In the genomic region with DNA sequence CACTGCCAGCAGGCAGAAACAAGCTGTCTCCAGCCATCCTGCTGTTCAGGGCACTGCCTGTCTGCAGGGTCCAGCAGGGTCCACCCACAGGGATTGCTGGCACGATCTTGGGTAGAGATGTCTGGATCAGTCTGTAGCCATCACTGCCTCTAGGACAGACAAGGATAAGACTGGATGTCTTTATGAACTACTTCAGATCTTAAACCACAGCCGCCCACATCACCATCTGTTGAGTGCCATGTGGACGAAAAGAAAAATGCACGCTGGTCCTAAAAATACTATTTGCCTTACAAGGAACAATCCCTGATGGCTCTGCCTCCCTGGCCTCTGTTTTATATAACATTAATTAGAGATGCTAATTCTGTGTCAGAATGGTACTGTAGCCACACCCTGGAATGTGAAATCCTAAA, we compare ENCODE assay signal across 10 mouse cellular contexts.
DNase-seq lines count a peak whose midpoint lies in the region; ATAC-seq lines count a peak whose summit lies in the region.
"Had no signal": no experiment of that assay in that cellular context is flagged by ENCODE, and none has a peak within 500 bp of the region (broad histone marks: within the 10 kb centered on the region; RNA-seq: fewer than 3 reads in every experiment).

No protein-coding gene starts in this region.

- no peak overlapping the region for H3K4me2 ChIP-seq in midbrain, embryonic 11.5 days
- H3K4me2 ChIP-seq in hindbrain, embryonic 11.5 days (replicated peaks; ENCODE audit: low read depth, low read length), result no peak overlapping the region
- H3K4me2 ChIP-seq: heart, embryonic 15.5 days had no signal

- H3K9ac ChIP-seq in midbrain, embryonic 11.5 days (ENCODE audit: low read length), result no peak overlapping the region
- H3K9ac ChIP-seq in hindbrain, embryonic 11.5 days (ENCODE audit: low read depth, low read length), result no peak overlapping the region
- H3K9ac ChIP-seq: heart, embryonic 15.5 days had no signal

- ATAC-seq in midbrain, embryonic 11.5 days (ENCODE audit: low FRiP score), result no peak
- no peak for ATAC-seq in hindbrain, embryonic 11.5 days (ENCODE audit: low FRiP score)

- H3K9me3 ChIP-seq in midbrain, embryonic 11.5 days (ENCODE audit: control insufficient read depth, low read length), result no peaks in the 10 kb centered on the region
- no peaks in the 10 kb centered on the region for H3K9me3 ChIP-seq in hindbrain, embryonic 11.5 days (ENCODE audit: control insufficient read depth, low read length)
- H3K9me3 ChIP-seq: heart, embryonic 15.5 days had no signal

- H3K4me1 ChIP-seq in midbrain, embryonic 11.5 days (ENCODE audit: control insufficient read depth, insufficient read depth, low read length), result no peaks in the 10 kb centered on the region
- no peaks in the 10 kb centered on the region for H3K4me1 ChIP-seq in hindbrain, embryonic 11.5 days (replicated peaks; ENCODE audit: control insufficient read depth, insufficient read depth, low read length)
- H3K4me1 ChIP-seq: heart, embryonic 15.5 days had no signal

- no peak overlapping the region for H3K4me3 ChIP-seq in midbrain, embryonic 11.5 days (ENCODE audit: low read depth, low read length)
- no peak overlapping the region for H3K4me3 ChIP-seq in hindbrain, embryonic 11.5 days (ENCODE audit: low read depth, low read length)
- H3K4me3 ChIP-seq: heart, embryonic 15.5 days had no signal

- WGBS in midbrain, embryonic 11.5 days, result 83% methylated on average over 4 of the region's 4 CpGs
- WGBS in hindbrain, embryonic 11.5 days, result 89% methylated on average over 4 of the region's 4 CpGs

- peak; percentile 82 for DNase-seq in heart, adult 11 months
- DNase-seq in heart, adult 18-20 months, result no peak
- DNase-seq in cerebellum, postnatal 10 days, result peak; percentile 52 to 77
- peak; percentile 90 for DNase-seq in layer of hippocampus, adult 9-10 months (ENCODE audit: low spot score)
- peak; percentile 95 to 98 for DNase-seq in right cerebral cortex, adult 2 months (ENCODE audit: low spot score in 2 of 2)
- no peak for DNase-seq in midbrain, embryonic 11.5 days (ENCODE audit: low spot score, missing footprints)
- DNase-seq in hindbrain, embryonic 11.5 days (ENCODE audit: low spot score), result no peak
- DNase-seq in kidney, postnatal 36 days, result no peak
- DNase-seq: lung, postnatal 10 days had no signal

- no peak overlapping the region for H3K27ac ChIP-seq in midbrain, embryonic 11.5 days (ENCODE audit: low read depth, low read length)
- no peak overlapping the region for H3K27ac ChIP-seq in hindbrain, embryonic 11.5 days (ENCODE audit: low read depth, low read length)
- H3K27ac ChIP-seq: heart, embryonic 15.5 days had no signal

- H3K36me3 ChIP-seq in midbrain, embryonic 11.5 days (ENCODE audit: control insufficient read depth, insufficient read depth, low read length), result no peaks in the 10 kb centered on the region
- H3K36me3 ChIP-seq in hindbrain, embryonic 11.5 days (ENCODE audit: control insufficient read depth, insufficient read depth, low read length), result no peaks in the 10 kb centered on the region
- H3K36me3 ChIP-seq: heart, embryonic 15.5 days had no signal

- no peaks in the 10 kb centered on the region for H3K27me3 ChIP-seq in midbrain, embryonic 11.5 days (ENCODE audit: control insufficient read depth, insufficient read depth, low read length)
- H3K27me3 ChIP-seq in hindbrain, embryonic 11.5 days (ENCODE audit: control insufficient read depth, insufficient read depth, low read length), result no peaks in the 10 kb centered on the region
- H3K27me3 ChIP-seq: heart, embryonic 15.5 days had no signal

Comparison
In these comparisons a context has a peak if more than half of its experiments do, and no peak if none do; other contexts are left out.
1. DNase-seq: peak in heart, adult 11 months (single experiment), cerebellum, postnatal 10 days (2 of 2), layer of hippocampus, adult 9-10 months (single experiment) and right cerebral cortex, adult 2 months (2 of 2); none in heart, adult 18-20 months (0 of 2), midbrain, embryonic 11.5 days (single experiment), hindbrain, embryonic 11.5 days (single experiment) and kidney, postnatal 36 days (0 of 2).